Mouse (Mus musculus): ENCODE data around the gene Chchd10. TPM values are rescaled to one million over a fixed set of nuclear protein-coding genes. Genes with fewer than 3 reads are reported as not detected.

Chchd10 gene
- polyA plus RNA-seq, 1 experiment, result 1,587 TPM

DNA sequence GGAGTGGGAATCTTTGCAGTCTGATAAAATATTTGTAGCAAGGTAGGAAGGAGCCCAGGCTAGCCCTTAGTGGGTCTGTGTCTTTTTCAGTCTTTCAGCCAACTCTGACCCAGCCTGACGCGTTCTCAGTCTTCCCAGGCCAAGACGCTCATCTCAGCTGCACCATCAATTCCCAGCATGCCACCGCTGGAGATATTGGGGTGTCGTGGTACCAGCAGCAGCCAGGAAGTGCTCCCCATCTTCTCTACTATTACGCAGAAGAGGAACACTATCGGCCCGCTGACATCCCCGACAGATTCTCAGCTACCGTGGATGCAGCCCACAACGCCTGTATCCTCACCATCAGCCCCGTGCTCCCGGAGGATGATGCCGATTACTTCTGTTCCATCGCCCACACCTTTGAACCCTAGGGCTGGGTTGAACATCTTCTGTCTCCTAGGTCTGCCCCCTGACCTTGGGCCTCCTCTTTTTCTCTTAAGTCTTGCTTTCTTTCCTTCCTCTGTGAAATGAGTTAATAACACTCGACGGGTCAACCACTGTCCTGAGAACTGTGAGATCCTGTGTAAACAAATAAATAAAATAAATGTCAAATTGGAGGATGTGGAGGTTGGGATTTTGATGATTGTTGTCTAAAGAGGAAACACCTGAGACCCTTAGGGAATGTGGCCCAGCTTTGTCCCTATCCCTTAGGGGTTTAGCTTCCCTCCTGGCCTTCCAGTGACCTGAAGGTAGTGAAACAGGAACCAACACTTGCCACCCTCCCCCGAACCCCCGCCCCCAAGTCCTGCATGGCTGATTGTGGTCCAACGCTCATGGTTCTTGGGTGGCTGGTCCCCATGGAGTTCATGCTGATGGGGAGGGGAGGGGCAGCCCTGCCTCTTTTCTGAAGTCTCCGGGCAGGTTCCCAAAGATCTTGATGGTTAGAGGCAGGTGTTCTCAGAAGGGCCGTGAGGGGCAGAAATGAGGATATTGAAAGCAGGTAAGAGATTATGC lies 16.4 kb downstream of the Chchd10 start:
- no peaks in the 10 kb centered on the region for H3K27me3 ChIP-seq (replicated peaks; ENCODE audit: control insufficient read depth, insufficient read depth, low read length)
- 0 out of 2 replicates have a peak, but pooled peaks cover 5% of the 10 kb centered on the region for H3K4me1 ChIP-seq (ENCODE audit: control insufficient read depth, insufficient read depth, low read length)
- TF ChIP-seq CTCF (conservative IDR thresholded peaks at IDR 0.05; ENCODE audit: insufficient read depth, insufficient read length, low read depth, low read length) (no peak), POLR2A (IDR thresholded peaks at IDR 0.05; ENCODE audit: low read depth, low read length) (no peak)
- H3K4me3 ChIP-seq (ENCODE audit: insufficient read depth, low read depth, low read length), result no peak overlapping the region
- no peaks in the 10 kb centered on the region for H3K36me3 ChIP-seq (ENCODE audit: control insufficient read depth, insufficient read depth, low read length)
- WGBS, result 70% methylated on average over 22 of the region's 22 CpGs
- H3K27ac ChIP-seq (ENCODE audit: insufficient read depth, low read depth, low read length), result peak overlapping the region; percentile 8; the same call in 1 of the 2 replicates
- peak; percentile 59 for DNase-seq

DNA sequence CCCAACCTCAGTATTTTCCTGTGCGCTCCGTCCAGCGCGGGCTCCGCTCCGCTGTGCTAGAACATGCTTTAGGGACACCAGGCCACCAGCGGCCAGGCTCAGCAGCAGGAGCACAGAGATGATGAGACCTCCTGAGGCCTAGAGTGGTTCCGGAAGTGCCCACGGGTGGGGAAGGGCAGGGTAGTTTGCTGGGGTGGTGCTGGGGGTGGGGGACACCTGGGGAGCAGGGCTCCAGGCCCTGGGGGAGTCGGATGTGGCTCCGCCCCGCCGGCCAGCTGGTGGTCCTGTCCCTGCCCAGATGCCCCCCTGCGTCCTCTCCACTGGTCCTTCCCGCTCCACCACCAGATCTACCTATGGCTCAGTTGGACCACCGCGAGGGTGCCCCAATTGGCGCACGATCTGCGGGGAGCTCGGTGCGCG lies 17.9 kb downstream of the Chchd10 start:
- no peaks in the 10 kb centered on the region for H3K36me3 ChIP-seq (ENCODE audit: control insufficient read depth, insufficient read depth, low read length)
- no peak for DNase-seq
- H3K4me1 ChIP-seq (ENCODE audit: control insufficient read depth, insufficient read depth, low read length), result 0 out of 2 replicates have a peak, but pooled peaks cover 5% of the 10 kb centered on the region
- H3K4me3 ChIP-seq (ENCODE audit: insufficient read depth, low read depth, low read length), result peak overlapping the region; percentile 27; the same call in 1 of the 2 replicates
- no peaks in the 10 kb centered on the region for H3K27me3 ChIP-seq (replicated peaks; ENCODE audit: control insufficient read depth, insufficient read depth, low read length)
- 0 out of 2 replicates have a peak overlapping the region, but pooled peaks have one; percentile 2 for H3K27ac ChIP-seq (ENCODE audit: insufficient read depth, low read depth, low read length)
- no peak for TF ChIP-seq POLR2A (IDR thresholded peaks at IDR 0.05; ENCODE audit: low read depth, low read length)
- no peak for TF ChIP-seq CTCF (conservative IDR thresholded peaks at IDR 0.05; ENCODE audit: insufficient read depth, insufficient read length, low read depth, low read length)
- 14% methylated on average over 23 of the region's 23 CpGs for WGBS

DNA sequence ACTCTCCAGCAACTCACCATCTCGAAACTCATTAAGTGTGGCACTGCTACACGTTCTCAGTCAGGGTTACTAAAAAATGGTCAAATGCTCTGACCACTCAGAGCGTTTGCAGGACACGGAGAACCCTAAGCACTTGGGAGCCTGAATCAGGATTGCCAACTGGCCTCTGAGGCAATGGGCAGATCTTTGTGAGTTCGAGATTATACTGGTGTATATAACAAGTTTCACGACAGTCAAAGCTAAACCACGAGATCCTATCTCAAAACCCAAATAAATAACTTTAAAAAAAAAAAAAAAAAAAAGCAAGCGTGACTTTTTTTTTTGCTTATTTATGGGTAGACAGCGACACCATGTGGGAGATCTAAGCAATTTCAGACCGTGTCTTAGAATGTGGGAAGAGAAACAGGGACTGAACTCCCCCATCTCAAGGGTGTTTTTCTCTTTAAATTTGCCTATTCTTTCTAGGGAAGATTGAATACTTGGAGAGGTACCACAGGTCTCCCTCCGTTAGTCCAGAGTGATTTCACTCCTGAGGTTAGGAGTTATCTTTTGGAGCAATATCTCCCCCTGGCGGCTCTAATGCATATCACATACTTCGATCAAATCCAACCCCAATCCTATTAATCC lies 18.6 kb downstream of the Chchd10 start:
- 1% methylated on average over 13 of the region's 13 CpGs for WGBS
- TF ChIP-seq POLR2A (IDR thresholded peaks at IDR 0.05; ENCODE audit: low read depth, low read length) (no peak), CTCF (conservative IDR thresholded peaks at IDR 0.05; ENCODE audit: insufficient read depth, insufficient read length, low read depth, low read length) (peak; percentile 23; the same call in 1 of the 2 replicates)
- Histone ChIP-seq H3K27ac (ENCODE audit: insufficient read depth, low read depth, low read length) (no peak overlapping the region), H3K4me3 (ENCODE audit: insufficient read depth, low read depth, low read length) (peak overlapping the region; percentile 19; the same call in 1 of the 2 replicates), H3K27me3 (replicated peaks; ENCODE audit: control insufficient read depth, insufficient read depth, low read length) (no peaks in the 10 kb centered on the region), H3K4me1 (ENCODE audit: control insufficient read depth, insufficient read depth, low read length) (0 out of 2 replicates have a peak, but pooled peaks cover 5% of the 10 kb centered on the region), H3K36me3 (ENCODE audit: control insufficient read depth, insufficient read depth, low read length) (no peaks in the 10 kb centered on the region)
- peak; percentile 65 for DNase-seq

DNA sequence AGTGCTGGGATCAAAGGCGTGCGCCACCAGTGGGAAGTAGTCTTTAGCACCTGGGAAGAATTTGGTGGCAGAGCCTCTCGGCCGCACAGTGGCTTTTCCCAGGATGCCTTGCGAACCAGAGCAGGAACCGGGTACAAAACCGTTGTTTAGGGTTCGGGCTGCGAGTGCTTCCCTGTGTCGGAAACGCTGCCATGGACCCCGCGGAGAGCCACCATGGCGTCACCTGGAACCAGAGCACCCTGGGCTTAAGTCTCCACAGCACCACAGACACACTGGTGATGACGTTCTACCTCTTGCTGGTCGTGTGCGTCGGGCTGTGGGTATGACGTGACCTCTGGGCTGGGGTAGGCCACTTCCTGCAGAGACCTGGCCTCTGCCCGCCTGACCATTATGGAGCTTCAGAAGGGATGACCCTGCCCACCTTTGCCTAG lies 21.5 kb downstream of the Chchd10 start, which contains the start of gene Gm5134:
TSS of gene Gm5134 (plus strand) at position 134 of the 431 bp plus-strand sequence.
- Histone ChIP-seq H3K4me3 (ENCODE audit: insufficient read depth, low read depth, low read length) (no peak within 1 kb of the TSS), H3K27me3 (replicated peaks; ENCODE audit: control insufficient read depth, insufficient read depth, low read length) (no peaks in the 10 kb centered on the region), H3K36me3 (ENCODE audit: control insufficient read depth, insufficient read depth, low read length) (no peaks in the 10 kb centered on the region), H3K27ac (ENCODE audit: insufficient read depth, low read depth, low read length) (no peak within 1 kb of the TSS), H3K4me1 (ENCODE audit: control insufficient read depth, insufficient read depth, low read length) (0 out of 2 replicates have a peak, but pooled peaks cover 5% of the 10 kb centered on the region)
- TF ChIP-seq CTCF (conservative IDR thresholded peaks at IDR 0.05; ENCODE audit: insufficient read depth, insufficient read length, low read depth, low read length) (no peak), POLR2A (IDR thresholded peaks at IDR 0.05; ENCODE audit: low read depth, low read length) (no peak)
- DNase-seq, result no peak
- WGBS, result 28% methylated on average over 20 of the region's 20 CpGs

DNA sequence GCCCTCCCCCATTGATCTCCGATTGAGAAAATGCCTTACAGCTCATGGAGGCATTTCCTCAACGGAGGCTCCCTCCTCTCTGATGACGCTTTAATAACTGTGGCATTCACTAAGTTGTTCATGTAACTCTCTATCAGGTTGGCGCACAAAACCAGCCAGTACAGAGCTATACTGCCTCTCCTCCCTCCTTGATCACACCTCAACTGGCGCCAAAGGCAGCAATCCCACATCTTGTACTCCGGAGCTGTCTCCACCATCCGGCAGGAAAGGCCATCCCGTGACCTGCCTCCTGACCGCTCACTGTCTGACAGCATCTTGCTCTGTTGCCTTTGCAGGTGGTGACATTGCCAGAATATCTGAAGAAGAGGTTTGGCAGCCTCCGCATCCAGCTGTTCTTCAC lies 40.9 kb downstream of the Chchd10 start:
- Histone ChIP-seq H3K36me3 (ENCODE audit: control insufficient read depth, insufficient read depth, low read length) (no peaks in the 10 kb centered on the region), H3K4me1 (ENCODE audit: control insufficient read depth, insufficient read depth, low read length) (no peaks in the 10 kb centered on the region), H3K27ac (ENCODE audit: insufficient read depth, low read depth, low read length) (no peak overlapping the region), H3K4me3 (ENCODE audit: insufficient read depth, low read depth, low read length) (no peak overlapping the region), H3K27me3 (replicated peaks; ENCODE audit: control insufficient read depth, insufficient read depth, low read length) (no peaks in the 10 kb centered on the region)
- WGBS, result 89% methylated on average over 10 of the region's 10 CpGs
- no peak for TF ChIP-seq POLR2A (IDR thresholded peaks at IDR 0.05; ENCODE audit: low read depth, low read length)
- TF ChIP-seq CTCF (conservative IDR thresholded peaks at IDR 0.05; ENCODE audit: insufficient read depth, insufficient read length, low read depth, low read length), result no peak
- no peak for DNase-seq

DNA sequence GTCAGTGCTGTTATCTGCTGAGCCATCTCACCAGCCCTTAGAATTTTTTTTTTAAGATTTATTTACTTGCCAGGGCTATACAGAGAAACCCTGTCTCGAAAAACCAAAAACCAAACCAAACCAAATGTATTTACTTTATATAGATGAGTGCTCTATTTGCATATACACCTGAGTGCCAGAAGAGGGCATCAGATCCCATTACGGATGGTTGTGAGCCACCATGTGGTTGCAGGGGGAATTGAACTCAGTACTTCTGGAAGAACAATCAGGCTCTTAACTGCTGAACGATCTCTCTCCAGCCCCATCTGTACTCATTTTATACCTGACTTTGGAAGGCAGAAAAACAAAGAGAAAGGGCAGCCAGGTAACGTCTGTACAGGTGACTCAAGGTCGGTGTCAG lies 42.3 kb downstream of the Chchd10 start:
- Histone ChIP-seq H3K4me1 (ENCODE audit: control insufficient read depth, insufficient read depth, low read length) (no peaks in the 10 kb centered on the region), H3K36me3 (ENCODE audit: control insufficient read depth, insufficient read depth, low read length) (no peaks in the 10 kb centered on the region), H3K27me3 (replicated peaks; ENCODE audit: control insufficient read depth, insufficient read depth, low read length) (no peaks in the 10 kb centered on the region), H3K27ac (ENCODE audit: insufficient read depth, low read depth, low read length) (no peak overlapping the region), H3K4me3 (ENCODE audit: insufficient read depth, low read depth, low read length) (no peak overlapping the region)
- peak; percentile 33 for DNase-seq
- peak; percentile 59 for TF ChIP-seq CTCF (conservative IDR thresholded peaks at IDR 0.05; ENCODE audit: insufficient read depth, insufficient read length, low read depth, low read length)
- no peak for TF ChIP-seq POLR2A (IDR thresholded peaks at IDR 0.05; ENCODE audit: low read depth, low read length)
- WGBS, result 66% methylated on average over 5 of the region's 5 CpGs
